In genomic region chr12:69198164-69198535, GRCm38 (mm10) we compare ENCODE assay signal across 8 mouse cellular contexts. TPM values are rescaled to one million over a fixed set of nuclear protein-coding genes. Genes with fewer than 3 reads are reported as not detected.
DNase-seq lines count a peak whose midpoint lies in the region; ATAC-seq and TF ChIP-seq lines count a peak whose summit lies in the region.

Gene Dnaaf2 (minus strand): TSS chr12:69198429.

- peak within 1 kb of the TSS; percentile 96 for H3K9ac ChIP-seq in liver, embryonic 15.5 days

- H3K4me1 ChIP-seq in G1E (ENCODE audit: insufficient read depth, low read depth, low read length), result peaks cover 39% of the 10 kb centered on the region
- peaks cover 37% of the 10 kb centered on the region for H3K4me1 ChIP-seq in forebrain, embryonic 10.5 days
- peaks cover 33% of the 10 kb centered on the region for H3K4me1 ChIP-seq in liver, embryonic 15.5 days (replicated peaks)

- H3K4me3 ChIP-seq in G1E (ENCODE audit: low read depth, low read length), result peak within 1 kb of the TSS; percentile 100
- peak within 1 kb of the TSS; percentile 83 for H3K4me3 ChIP-seq in forebrain, embryonic 10.5 days
- peak within 1 kb of the TSS; percentile 99 for H3K4me3 ChIP-seq in liver, embryonic 15.5 days (replicated peaks)

- H3K27ac ChIP-seq in forebrain, embryonic 10.5 days, result peak within 1 kb of the TSS; percentile 94
- H3K27ac ChIP-seq in liver, embryonic 15.5 days (replicated peaks), result peak within 1 kb of the TSS; percentile 83

- 1% methylated on average over 18 of the region's 18 CpGs for WGBS in forebrain, embryonic 10.5 days
- under 1% methylated on average over 18 of the region's 18 CpGs for WGBS in liver, embryonic 15.5 days (ENCODE audit: insufficient replicate concordance)

- H3K27me3 ChIP-seq in G1E (ENCODE audit: insufficient read depth, low read length), result no peaks in the 10 kb centered on the region
- no peaks in the 10 kb centered on the region for H3K27me3 ChIP-seq in forebrain, embryonic 10.5 days (ENCODE audit: poor library complexity, severe bottlenecking)
- no peaks in the 10 kb centered on the region for H3K27me3 ChIP-seq in liver, embryonic 15.5 days

- ATAC-seq in G1E (ENCODE audit: extremely low read depth, insufficient number of reproducible peaks, low FRiP score, poor library complexity, severe bottlenecking), result peak; percentile 58
- ATAC-seq in liver, embryonic 15.5 days (ENCODE audit: insufficient read depth), result peak; percentile 27

- no peaks in the 10 kb centered on the region for H3K9me3 ChIP-seq in G1E (replicated peaks)
- no peaks in the 10 kb centered on the region for H3K9me3 ChIP-seq in forebrain, embryonic 10.5 days
- no peaks in the 10 kb centered on the region for H3K9me3 ChIP-seq in liver, embryonic 15.5 days (replicated peaks)

- peak; percentile 40 for DNase-seq in G1E (ENCODE audit: low spot score)
- DNase-seq in brain, adult 2 months (ENCODE audit: low read depth, low spot score), result peak; percentile 76
- peak; percentile 78 for DNase-seq in forebrain, embryonic 10.5 days (ENCODE audit: extremely low spot score, low spot score)
- peak; percentile 76 to 82 for DNase-seq in heart, postnatal 10 days
- DNase-seq in kidney, postnatal 36 days, result peak; percentile 89 to 92
- peak; percentile 59 to 65 for DNase-seq in natural killer cell, adult 2 months (ENCODE audit: low spot score in 2 of 2)
- no peak for DNase-seq in thymus, postnatal 0 days (ENCODE audit: low spot score)

- no peak for TF ChIP-seq CTCF in G1E (IDR thresholded peaks at IDR 0.05; ENCODE audit: low read depth, low read length)

- peaks cover 54% of the 10 kb centered on the region for H3K36me3 ChIP-seq in G1E (replicated peaks)
- H3K36me3 ChIP-seq in forebrain, embryonic 10.5 days (replicated peaks), result peaks cover 50% of the 10 kb centered on the region
- peaks cover 37% of the 10 kb centered on the region for H3K36me3 ChIP-seq in liver, embryonic 15.5 days (replicated peaks)

- H3K4me2 ChIP-seq in liver, embryonic 15.5 days, result peak within 1 kb of the TSS; percentile 99

- intact Hi-C loops in heart, postnatal 10 days (cut with DNase I), result loop anchor here (5.0 to 10.0 kb wide), 2 partner anchors 99 to 387 kb away; partner anchors contain the start of genes Klhdc2 and Vcpkmt

RNA-seq across cellular contexts. Expression of gene Dnaaf2, which starts in this region (rescaled TPM):
- total RNA-seq in G1E (2014; fragmentation: Nextera tagmentation) (6.7 and 7.6 TPM in 2 replicates), G1E (2017) (9.8 and 11.4 TPM in 2 replicates)
- polyA plus RNA-seq in G1E (2012), result 5.1 and 5.2 TPM in 2 replicates
- polyA plus RNA-seq in forebrain, embryonic 10.5 days (2016; fragmentation: Nextera tagmentation; extraction: Ambion mirVana), result 16.3 and 19.0 TPM in 2 replicates
- total RNA-seq in heart, postnatal 10 days (2021), result 1 to 10 TPM in 1 of 2 experiments, under 1 TPM in 1; 0.57 to 1.2 TPM
- polyA plus RNA-seq in liver, embryonic 15.5 days (2015; fragmentation: Nextera tagmentation; extraction: Ambion mirVana), result 5.0 and 5.3 TPM in 2 replicates
- 11.0 and 11.2 TPM in 2 replicates for polyA plus RNA-seq in thymus, postnatal 0 days (2015; fragmentation: Nextera tagmentation; extraction: Ambion mirVana)
